Mouse (Mus musculus): ENCODE measurements around the gene Wdr34. TPM values are rescaled to one million over a fixed set of nuclear protein-coding genes. Genes with fewer than 3 reads are reported as not detected.

Gene Wdr34
- polyA plus RNA-seq, 1 experiment from 2014 or later, result 45.0 TPM

DNA sequence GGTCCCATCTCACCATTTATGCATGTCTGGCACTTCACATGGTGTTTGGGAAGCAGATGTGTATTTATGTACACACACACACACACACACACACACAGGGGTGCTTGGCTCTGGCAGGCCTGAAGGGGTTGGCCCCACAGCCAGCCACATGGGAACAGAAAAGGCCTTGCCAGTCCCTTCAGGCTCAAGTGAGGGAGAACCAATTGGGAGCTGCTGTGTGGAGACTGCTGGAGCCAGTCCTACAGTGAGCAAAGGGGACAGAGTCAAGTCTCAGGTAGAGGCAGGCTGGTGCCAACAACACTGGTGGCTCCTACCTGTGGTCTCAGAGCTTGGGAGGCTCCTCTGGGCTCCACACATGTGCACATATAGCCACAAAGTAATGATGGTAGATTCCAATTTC lies 9.0 kb downstream of the Wdr34 start:
- no peaks in the 10 kb centered on the region for H3K27me3 ChIP-seq (ENCODE audit: low read depth, poor library complexity, severe bottlenecking)
- no peak for DNase-seq (ENCODE audit: low spot score)

DNA sequence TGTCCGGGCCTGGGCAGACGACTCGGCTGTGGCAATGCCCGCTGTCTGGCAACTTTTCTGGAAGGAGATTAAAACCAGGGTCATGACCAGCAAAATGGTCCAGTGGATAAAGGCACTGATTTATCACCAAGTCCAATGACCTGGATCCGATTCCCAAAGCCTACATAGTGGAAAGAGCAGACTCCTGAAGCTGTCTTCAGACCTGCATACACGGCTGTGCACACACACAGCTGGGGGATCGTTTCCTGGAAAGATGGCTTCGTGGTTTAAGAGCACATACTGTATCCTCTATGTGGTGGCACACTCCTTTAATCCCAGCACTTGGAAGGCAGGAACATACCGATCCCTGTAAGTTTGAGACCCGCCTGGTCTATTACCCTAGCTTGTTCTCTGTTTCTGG lies 10.3 kb downstream of the Wdr34 start:
- Histone ChIP-seq H3K9me3 (replicated peaks) (no peaks in the 10 kb centered on the region), H3K36me3 (peaks cover 41% of the 10 kb centered on the region), H3K4me3 (no peak overlapping the region), H3K4me1 (0 out of 2 replicates have a peak, but pooled peaks cover 4% of the 10 kb centered on the region), H3K27ac (no peak overlapping the region), H3K27me3 (ENCODE audit: low read depth, poor library complexity, severe bottlenecking) (no peaks in the 10 kb centered on the region)
- WGBS, result 91% methylated on average over 10 of the region's 10 CpGs
- DNase-seq (ENCODE audit: low spot score), result no peak

More for the DNA sequence above, 9.0 kb downstream of the Wdr34 start:
- no peak overlapping the region for H3K27ac ChIP-seq
- no peaks in the 10 kb centered on the region for H3K9me3 ChIP-seq (replicated peaks)
- no peak overlapping the region for H3K4me3 ChIP-seq
- 0 out of 2 replicates have a peak, but pooled peaks cover 4% of the 10 kb centered on the region for H3K4me1 ChIP-seq
- H3K36me3 ChIP-seq, result peaks cover 34% of the 10 kb centered on the region

DNA sequence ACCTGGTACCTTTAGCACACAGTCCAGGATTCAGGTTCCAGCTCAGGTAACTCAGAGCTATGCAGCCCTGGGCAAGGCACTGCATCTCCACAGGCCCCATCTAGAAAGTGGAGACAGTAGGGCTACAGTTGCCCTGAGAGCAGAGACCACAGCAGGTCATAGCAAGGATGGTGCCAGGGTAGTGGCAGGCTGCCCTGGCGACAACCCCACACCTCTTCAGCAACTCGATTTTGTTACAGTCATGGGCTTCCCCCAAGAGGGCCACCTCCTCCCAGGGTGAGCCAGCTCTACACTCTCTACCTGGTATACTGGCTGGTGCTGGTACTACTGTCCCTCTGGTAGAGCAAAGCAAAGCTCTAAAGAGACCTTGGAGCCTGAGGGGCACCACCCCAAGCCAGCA lies 10.9 kb downstream of the Wdr34 start:
- Histone ChIP-seq H3K4me1 (0 out of 2 replicates have a peak, but pooled peaks cover 3% of the 10 kb centered on the region), H3K9me3 (replicated peaks) (no peaks in the 10 kb centered on the region), H3K27ac (no peak overlapping the region), H3K27me3 (ENCODE audit: low read depth, poor library complexity, severe bottlenecking) (no peaks in the 10 kb centered on the region), H3K4me3 (no peak overlapping the region), H3K36me3 (peaks cover 46% of the 10 kb centered on the region)
- 87% methylated on average over 2 of the region's 2 CpGs for WGBS
- no peak for DNase-seq (ENCODE audit: low spot score)

DNA sequence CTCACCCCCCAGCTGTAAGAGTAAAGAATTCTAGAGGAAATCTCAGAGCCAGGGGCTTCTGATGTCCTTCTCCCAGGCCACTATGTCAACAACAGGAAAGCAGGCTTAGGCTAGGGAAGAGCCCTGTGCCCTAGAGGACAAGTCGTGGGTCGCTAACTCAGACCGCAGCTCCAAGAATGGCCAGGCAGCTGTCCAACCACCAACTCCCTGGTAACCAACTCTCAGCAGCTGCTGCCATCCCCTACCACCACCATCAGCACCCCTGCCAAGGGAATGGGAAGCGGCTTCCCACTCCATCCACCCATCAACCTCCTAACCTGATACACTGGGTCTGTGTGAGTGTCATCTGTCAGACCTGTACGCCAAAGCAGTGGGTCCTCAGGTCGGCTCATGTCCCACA lies 15.7 kb downstream of the Wdr34 start:
- Histone ChIP-seq H3K9me3 (replicated peaks) (no peaks in the 10 kb centered on the region), H3K36me3 (peaks cover 88% of the 10 kb centered on the region), H3K27me3 (ENCODE audit: low read depth, poor library complexity, severe bottlenecking) (no peaks in the 10 kb centered on the region), H3K4me3 (no peak overlapping the region), H3K4me1 (no peaks in the 10 kb centered on the region), H3K27ac (no peak overlapping the region)
- WGBS, result 91% methylated on average over 6 of the region's 6 CpGs
- no peak for DNase-seq (ENCODE audit: low spot score)

DNA sequence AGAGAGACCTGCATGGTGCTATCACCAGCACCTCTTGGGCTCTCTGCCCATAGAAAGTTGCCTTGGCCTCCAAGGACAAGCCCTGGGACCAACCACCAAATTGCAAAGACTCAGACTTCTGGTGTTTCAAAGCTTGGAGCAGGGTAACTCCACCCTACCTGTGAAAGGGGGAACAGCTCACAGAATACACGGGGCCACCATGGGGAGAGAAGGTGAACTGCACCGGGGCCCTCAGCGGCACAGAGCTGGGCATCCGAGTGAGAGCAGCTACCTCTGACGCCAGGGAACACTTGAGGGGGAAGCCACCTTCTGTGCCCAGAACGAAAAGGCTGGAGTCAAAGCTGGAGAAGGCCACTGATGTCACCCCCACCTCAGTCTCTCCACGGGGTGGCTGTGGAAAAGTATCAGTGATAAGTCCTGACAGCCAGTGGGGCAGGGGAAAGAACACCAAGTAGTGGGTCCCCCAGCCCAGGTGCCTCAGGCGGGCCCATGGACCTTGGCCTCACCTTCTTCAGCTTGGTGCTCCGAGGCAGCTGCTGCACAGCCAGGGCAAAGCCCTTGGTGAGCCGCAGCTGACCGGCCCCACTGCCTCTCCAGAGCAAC lies 16.3 kb downstream of the Wdr34 start:
- Histone ChIP-seq H3K27ac (no peak overlapping the region), H3K4me3 (no peak overlapping the region), H3K36me3 (peaks cover 88% of the 10 kb centered on the region), H3K9me3 (replicated peaks) (no peaks in the 10 kb centered on the region), H3K27me3 (ENCODE audit: low read depth, poor library complexity, severe bottlenecking) (no peaks in the 10 kb centered on the region), H3K4me1 (no peaks in the 10 kb centered on the region)
- no peak for DNase-seq (ENCODE audit: low spot score)
- 63% methylated on average over 11 of the region's 11 CpGs for WGBS

DNA sequence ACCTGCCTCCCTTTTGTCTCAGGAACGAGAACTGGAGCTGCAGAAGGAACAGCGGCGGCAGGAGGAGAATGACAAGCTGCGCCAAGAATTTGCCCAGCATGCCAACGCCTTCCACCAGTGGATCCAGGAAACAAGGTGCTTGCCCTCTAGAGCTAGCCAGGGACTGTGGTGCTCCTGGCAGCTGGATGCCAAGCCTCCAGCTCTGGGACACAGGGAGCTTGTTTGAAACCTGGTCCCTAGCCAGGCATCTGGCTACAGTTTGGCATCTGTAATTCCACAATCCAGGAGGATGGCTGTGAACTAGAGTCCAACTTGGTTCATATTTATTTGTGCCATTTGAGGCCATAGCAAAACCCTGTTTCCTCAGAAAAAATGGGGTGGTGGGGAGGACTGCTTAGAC lies 21.7 kb downstream of the Wdr34 start:
- no peak for DNase-seq (ENCODE audit: low spot score)
- no peaks in the 10 kb centered on the region for H3K4me1 ChIP-seq
- no peaks in the 10 kb centered on the region for H3K9me3 ChIP-seq (replicated peaks)
- H3K4me3 ChIP-seq, result no peak overlapping the region
- 97% methylated on average over 5 of the region's 5 CpGs for WGBS
- no peaks in the 10 kb centered on the region for H3K27me3 ChIP-seq (ENCODE audit: low read depth, poor library complexity, severe bottlenecking)
- no peak overlapping the region for H3K27ac ChIP-seq
- peaks cover 100% of the 10 kb centered on the region for H3K36me3 ChIP-seq

DNA sequence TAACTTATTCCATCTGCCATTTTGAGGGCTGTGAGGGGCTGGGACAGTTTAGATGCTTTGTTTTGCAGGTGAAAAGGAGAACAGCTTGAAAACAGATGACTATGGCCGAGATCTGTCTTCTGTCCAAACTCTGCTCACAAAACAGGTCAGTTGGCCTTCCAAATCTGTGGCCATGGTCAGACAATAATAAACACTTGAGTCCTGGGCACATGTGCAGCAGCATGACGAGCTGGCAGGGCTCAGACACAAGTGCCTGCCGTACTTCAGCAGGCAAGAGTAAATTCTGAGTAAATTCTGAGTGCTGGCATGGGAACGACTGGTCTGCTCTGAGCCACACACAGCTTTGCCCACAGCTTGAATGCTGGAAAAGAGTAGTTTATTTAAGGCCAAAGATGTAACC lies 23.2 kb downstream of the Wdr34 start:
- Histone ChIP-seq H3K4me3 (no peak overlapping the region), H3K4me1 (no peaks in the 10 kb centered on the region), H3K9me3 (replicated peaks) (no peaks in the 10 kb centered on the region), H3K27ac (no peak overlapping the region), H3K27me3 (ENCODE audit: low read depth, poor library complexity, severe bottlenecking) (no peaks in the 10 kb centered on the region), H3K36me3 (peaks cover 99% of the 10 kb centered on the region)
- no peak for DNase-seq (ENCODE audit: low spot score)
- WGBS, result 96% methylated on average over 4 of the region's 4 CpGs

DNA sequence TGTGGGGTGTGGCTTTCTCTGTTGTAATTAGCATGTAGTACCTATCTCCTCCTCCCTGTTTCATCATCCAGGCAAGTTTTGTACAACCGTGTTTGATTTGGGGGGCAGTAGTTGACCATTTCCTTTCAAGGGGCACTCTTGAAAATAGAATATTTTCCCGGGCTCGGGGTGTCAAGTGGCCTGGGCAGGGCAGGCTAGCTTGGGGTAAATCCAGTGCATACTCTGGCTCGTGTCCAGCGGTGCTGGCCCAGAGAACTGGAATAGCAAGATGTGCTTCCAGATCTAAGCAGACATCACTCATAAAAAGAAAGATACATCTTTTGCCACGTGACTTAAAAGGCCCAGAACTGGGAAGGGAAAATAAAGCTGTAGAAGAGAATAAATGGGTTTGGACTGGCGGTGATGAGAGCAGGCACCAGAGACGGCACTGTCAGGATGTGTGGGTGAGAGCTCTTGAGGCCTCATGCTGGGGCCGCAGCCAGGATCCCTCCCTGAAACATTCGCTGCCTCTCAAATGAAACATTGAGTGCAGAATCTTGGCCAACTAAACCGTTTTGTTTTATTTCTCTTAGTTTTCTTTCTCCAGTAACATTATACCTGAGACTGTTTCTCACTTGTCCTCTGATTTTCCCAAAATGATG lies 34.2 kb downstream of the Wdr34 start:
- Histone ChIP-seq H3K27ac (no peak overlapping the region), H3K9me3 (replicated peaks) (no peaks in the 10 kb centered on the region), H3K4me3 (no peak overlapping the region), H3K27me3 (ENCODE audit: low read depth, poor library complexity, severe bottlenecking) (no peaks in the 10 kb centered on the region), H3K36me3 (peaks cover 99% of the 10 kb centered on the region), H3K4me1 (no peaks in the 10 kb centered on the region)
- DNase-seq (ENCODE audit: low spot score), result no peak
- WGBS, result 91% methylated on average over 11 of the region's 11 CpGs

DNA sequence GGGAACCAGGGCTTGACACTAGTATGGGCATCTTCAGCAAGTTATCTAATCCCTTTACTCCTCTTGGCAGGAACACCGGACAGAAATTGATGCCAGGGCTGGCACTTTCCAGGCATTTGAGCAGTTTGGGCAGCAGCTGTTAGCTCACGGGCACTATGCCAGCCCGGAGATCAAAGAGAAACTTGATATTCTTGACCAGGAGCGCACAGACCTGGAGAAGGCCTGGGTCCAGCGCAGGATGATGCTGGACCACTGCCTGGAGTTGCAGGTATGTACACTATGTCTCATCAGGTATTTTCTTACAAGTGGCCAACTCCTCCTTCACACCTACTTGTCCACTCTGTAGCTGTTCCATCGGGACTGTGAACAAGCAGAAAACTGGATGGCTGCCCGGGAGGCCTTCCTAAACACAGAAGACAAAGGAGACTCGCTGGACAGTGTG lies 37.8 kb downstream of the Wdr34 start:
- whole genome bisulfite sequencing, result 92% methylated on average over 8 of the region's 8 CpGs
- Histone ChIP-seq H3K27me3 (ENCODE audit: low read depth, poor library complexity, severe bottlenecking) (no peaks in the 10 kb centered on the region), H3K4me1 (no peaks in the 10 kb centered on the region), H3K9me3 (replicated peaks) (no peaks in the 10 kb centered on the region), H3K27ac (no peak overlapping the region), H3K4me3 (no peak overlapping the region), H3K36me3 (peaks cover 100% of the 10 kb centered on the region)
- DNase-seq (ENCODE audit: low spot score), result no peak

DNA sequence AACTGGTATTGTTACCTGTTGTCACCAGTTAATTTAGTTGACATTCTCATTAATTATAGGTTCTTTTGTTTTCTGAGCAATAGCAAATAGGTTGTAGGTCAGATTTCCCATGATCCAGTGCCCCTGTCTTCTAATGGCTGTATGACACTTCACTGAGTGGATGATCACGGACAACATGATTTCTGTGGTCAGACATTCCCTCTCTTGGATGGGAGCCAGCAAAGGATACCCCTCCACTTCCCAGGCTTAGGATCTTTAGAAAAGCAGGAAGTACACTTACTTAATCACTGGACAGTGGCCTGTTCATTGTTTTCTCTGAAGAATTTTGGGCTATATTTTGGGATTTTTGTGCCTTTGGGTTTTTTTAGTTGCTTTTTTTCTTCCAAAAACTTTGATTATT lies 39.6 kb downstream of the Wdr34 start:
- no peak overlapping the region for H3K27ac ChIP-seq
- H3K27me3 ChIP-seq (ENCODE audit: low read depth, poor library complexity, severe bottlenecking), result no peaks in the 10 kb centered on the region
- peaks cover 100% of the 10 kb centered on the region for H3K36me3 ChIP-seq
- H3K4me1 ChIP-seq, result no peaks in the 10 kb centered on the region
- WGBS, result 88% methylated on average over 1 of the region's 1 CpGs
- no peak for DNase-seq (ENCODE audit: low spot score)
- H3K9me3 ChIP-seq (replicated peaks), result no peaks in the 10 kb centered on the region
- H3K4me3 ChIP-seq, result no peak overlapping the region

DNA sequence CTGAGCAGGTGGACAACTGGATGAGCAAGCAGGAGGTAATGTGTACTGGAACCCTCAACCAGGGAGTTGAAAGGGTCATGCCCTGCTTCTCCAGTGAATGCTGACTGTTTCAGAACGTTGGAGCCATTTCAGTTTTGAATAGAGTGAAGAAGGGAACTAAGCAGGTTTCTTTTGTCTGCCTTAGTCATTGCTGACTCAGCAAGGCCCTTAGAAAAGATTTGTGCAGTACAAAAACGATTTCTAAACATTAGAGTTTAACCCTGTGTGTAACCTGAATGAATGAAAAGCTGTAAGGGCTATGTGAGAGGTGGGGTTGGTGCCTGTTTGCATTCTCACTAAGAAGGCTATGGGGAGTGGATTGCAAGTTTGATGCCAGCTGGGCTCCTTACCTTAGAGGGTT lies 56.7 kb downstream of the Wdr34 start:
- Histone ChIP-seq H3K36me3 (peaks cover 100% of the 10 kb centered on the region), H3K27me3 (ENCODE audit: low read depth, poor library complexity, severe bottlenecking) (no peaks in the 10 kb centered on the region), H3K4me1 (no peaks in the 10 kb centered on the region), H3K9me3 (replicated peaks) (no peaks in the 10 kb centered on the region), H3K27ac (no peak overlapping the region), H3K4me3 (no peak overlapping the region)
- no peak for DNase-seq (ENCODE audit: low spot score)
- 70% methylated on average over 2 of the region's 2 CpGs for WGBS
